Mouse (Mus musculus): ENCODE results near the gene Gm26920.

DNA sequence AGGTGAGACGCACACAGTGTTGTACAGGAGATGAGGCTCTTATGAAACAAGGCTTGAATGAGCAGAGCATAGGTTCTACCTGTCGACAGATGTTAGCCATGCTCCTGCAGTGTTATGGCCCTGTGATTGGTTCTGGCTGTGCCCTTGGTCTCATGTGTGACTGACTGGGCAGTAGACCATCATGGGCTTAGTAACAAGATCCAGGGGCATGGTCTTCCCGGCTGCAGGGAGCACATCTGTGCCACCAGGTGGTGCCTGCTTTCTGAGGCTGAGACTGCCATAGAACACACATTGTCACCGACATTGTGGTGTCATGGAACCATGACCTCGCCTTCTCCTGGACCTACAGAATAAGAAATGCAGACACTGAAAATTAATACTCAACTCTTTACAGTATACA is 64.9 kb downstream of the Gm26920 start:
- TF ChIP-seq CTCF (IDR thresholded peaks at IDR 0.05; ENCODE audit: insufficient read depth, low read depth, low read length) (no peak), POLR2A (IDR thresholded peaks at IDR 0.05; ENCODE audit: insufficient read depth, low read depth, low read length) (no peak)

Data from olfactory bulb, adult 2 months (tissue).